Mouse (Mus musculus): ENCODE measurements around the gene Slc4a5. TPM values are rescaled to one million over a fixed set of nuclear protein-coding genes. Genes with fewer than 3 reads are reported as not detected.

Slc4a5 gene
- polyA plus RNA-seq, 1 experiment from 2014 or later: 0.52 TPM

GRCm38 (mm10) chr6:83193571-83193970, 26.1 kb upstream of the Slc4a5 start:
- WGBS: 87% methylated on average over 7 of the region's 7 CpGs
- Histone ChIP-seq H3K9ac (no peak overlapping the region), H3K4me3 (no peak overlapping the region), H3K27ac (ENCODE audit: poor library complexity, severe bottlenecking) (no peak overlapping the region), H3K36me3 (peaks cover 100% of the 10 kb centered on the region), H3K4me2 (no peak overlapping the region), H3K9me3 (replicated peaks) (no peaks in the 10 kb centered on the region), H3K4me1 (replicated peaks) (peaks cover 19% of the 10 kb centered on the region), H3K27me3 (replicated peaks) (no peaks in the 10 kb centered on the region)
- no peak for ATAC-seq (ENCODE audit: insufficient number of reproducible peaks, low FRiP score)

GRCm38 (mm10) chr6:83197345-83198004, 22.2 kb upstream of the Slc4a5 start:
- 37% methylated on average over 15 of the region's 15 CpGs for WGBS
- ATAC-seq (ENCODE audit: insufficient number of reproducible peaks, low FRiP score): peak; percentile 34; the same call in 1 of the 2 replicates
- Histone ChIP-seq H3K27ac (ENCODE audit: poor library complexity, severe bottlenecking) (peak overlapping the region; percentile 1), H3K27me3 (replicated peaks) (no peaks in the 10 kb centered on the region), H3K4me2 (no peak overlapping the region), H3K4me1 (replicated peaks) (peaks cover 18% of the 10 kb centered on the region), H3K36me3 (peaks cover 90% of the 10 kb centered on the region), H3K9me3 (replicated peaks) (no peaks in the 10 kb centered on the region), H3K4me3 (no peak overlapping the region), H3K9ac (no peak overlapping the region)

GRCm38 (mm10) chr6:83203320-83203719, 16.3 kb upstream of the Slc4a5 start:
- 86% methylated on average over 4 of the region's 4 CpGs for WGBS
- Histone ChIP-seq H3K27ac (ENCODE audit: poor library complexity, severe bottlenecking) (no peak overlapping the region), H3K27me3 (replicated peaks) (no peaks in the 10 kb centered on the region)

GRCm38 (mm10) chr6:83205851-83206250, 13.8 kb upstream of the Slc4a5 start:
- no peak overlapping the region for H3K27ac ChIP-seq (ENCODE audit: poor library complexity, severe bottlenecking)
- H3K27me3 ChIP-seq (replicated peaks): no peaks in the 10 kb centered on the region
- H3K4me1 ChIP-seq (replicated peaks): peaks cover 14% of the 10 kb centered on the region; the same call in 1 of the 2 replicates
- H3K4me3 ChIP-seq: no peak overlapping the region
- 89% methylated on average over 3 of the region's 3 CpGs for WGBS
- ATAC-seq (ENCODE audit: insufficient number of reproducible peaks, low FRiP score): no peak
- H3K9me3 ChIP-seq (replicated peaks): no peaks in the 10 kb centered on the region
- no peak overlapping the region for H3K9ac ChIP-seq
- peaks cover 9% of the 10 kb centered on the region; the same call in 1 of the 2 replicates for H3K36me3 ChIP-seq
- no peak overlapping the region for H3K4me2 ChIP-seq

More at GRCm38 (mm10) chr6:83203320-83203719, 16.3 kb upstream of the Slc4a5 start:
- Histone ChIP-seq H3K36me3 (peaks cover 32% of the 10 kb centered on the region), H3K4me1 (replicated peaks) (peaks cover 9% of the 10 kb centered on the region; the same call in 1 of the 2 replicates), H3K4me3 (no peak overlapping the region), H3K4me2 (no peak overlapping the region), H3K9me3 (replicated peaks) (no peaks in the 10 kb centered on the region), H3K9ac (no peak overlapping the region)
- no peak for ATAC-seq (ENCODE audit: insufficient number of reproducible peaks, low FRiP score)

GRCm38 (mm10) chr6:83206321-83206720, 13.3 kb upstream of the Slc4a5 start:
- Histone ChIP-seq H3K4me2 (no peak overlapping the region), H3K4me3 (no peak overlapping the region), H3K9me3 (replicated peaks) (no peaks in the 10 kb centered on the region), H3K27me3 (replicated peaks) (no peaks in the 10 kb centered on the region), H3K36me3 (peaks cover 4% of the 10 kb centered on the region; the same call in 1 of the 2 replicates), H3K9ac (no peak overlapping the region), H3K4me1 (replicated peaks) (peaks cover 17% of the 10 kb centered on the region), H3K27ac (ENCODE audit: poor library complexity, severe bottlenecking) (no peak overlapping the region)
- WGBS: 79% methylated on average over 11 of the region's 11 CpGs
- ATAC-seq (ENCODE audit: insufficient number of reproducible peaks, low FRiP score): no peak

GRCm38 (mm10) chr6:83207361-83208049, 12.1 kb upstream of the Slc4a5 start:
- H3K4me3 ChIP-seq: no peak overlapping the region
- H3K4me2 ChIP-seq: no peak overlapping the region
- no peak for ATAC-seq (ENCODE audit: insufficient number of reproducible peaks, low FRiP score)
- H3K4me1 ChIP-seq (replicated peaks): peaks cover 21% of the 10 kb centered on the region
- H3K36me3 ChIP-seq: no peaks in the 10 kb centered on the region
- H3K9me3 ChIP-seq (replicated peaks): no peaks in the 10 kb centered on the region
- H3K9ac ChIP-seq: no peak overlapping the region
- no peaks in the 10 kb centered on the region; the same call in 1 of the 2 replicates for H3K27me3 ChIP-seq (replicated peaks)
- WGBS: 57% methylated on average over 9 of the region's 9 CpGs
- H3K27ac ChIP-seq (ENCODE audit: poor library complexity, severe bottlenecking): no peak overlapping the region

- no peak overlapping the region for H3K4me2 ChIP-seq
- no peaks in the 10 kb centered on the region; the same call in 1 of the 2 replicates for H3K27me3 ChIP-seq (replicated peaks)
- H3K36me3 ChIP-seq: no peaks in the 10 kb centered on the region
- no peak overlapping the region for H3K4me3 ChIP-seq
- no peak overlapping the region for H3K9ac ChIP-seq
- H3K4me1 ChIP-seq (replicated peaks): peaks cover 21% of the 10 kb centered on the region
- no peak for ATAC-seq (ENCODE audit: insufficient number of reproducible peaks, low FRiP score)
- H3K27ac ChIP-seq (ENCODE audit: poor library complexity, severe bottlenecking): no peak overlapping the region
- H3K9me3 ChIP-seq (replicated peaks): no peaks in the 10 kb centered on the region
- 76% methylated on average over 2 of the region's 2 CpGs for WGBS
Observed at GRCm38 (mm10) chr6:83208050-83208400, 11.6 kb upstream of the Slc4a5 start.

- H3K4me1 ChIP-seq (replicated peaks): peaks cover 24% of the 10 kb centered on the region
- no peak overlapping the region for H3K27ac ChIP-seq (ENCODE audit: poor library complexity, severe bottlenecking)
- ATAC-seq (ENCODE audit: insufficient number of reproducible peaks, low FRiP score): no peak
- no peaks in the 10 kb centered on the region for H3K36me3 ChIP-seq
- no peak overlapping the region for H3K4me3 ChIP-seq
- no peak overlapping the region for H3K4me2 ChIP-seq
- WGBS: 42% methylated on average over 2 of the region's 2 CpGs
- H3K9ac ChIP-seq: no peak overlapping the region
- H3K27me3 ChIP-seq (replicated peaks): no peaks in the 10 kb centered on the region; the same call in 1 of the 2 replicates
- H3K9me3 ChIP-seq (replicated peaks): no peaks in the 10 kb centered on the region
Observed at GRCm38 (mm10) chr6:83210495-83210894, 9.1 kb upstream of the Slc4a5 start.

- H3K36me3 ChIP-seq: no peaks in the 10 kb centered on the region
- ATAC-seq (ENCODE audit: insufficient number of reproducible peaks, low FRiP score): no peak
- 16% methylated on average over 5 of the region's 5 CpGs for WGBS
- no peak overlapping the region for H3K4me3 ChIP-seq
- H3K9me3 ChIP-seq (replicated peaks): no peaks in the 10 kb centered on the region
- no peak overlapping the region; the same call in 1 of the 2 replicates for H3K9ac ChIP-seq
- no peak overlapping the region for H3K4me2 ChIP-seq
- no peak overlapping the region for H3K27ac ChIP-seq (ENCODE audit: poor library complexity, severe bottlenecking)
- no peaks in the 10 kb centered on the region; the same call in 1 of the 2 replicates for H3K27me3 ChIP-seq (replicated peaks)
- peaks cover 23% of the 10 kb centered on the region for H3K4me1 ChIP-seq (replicated peaks)
Observed at GRCm38 (mm10) chr6:83211526-83211925, 8.1 kb upstream of the Slc4a5 start.

GRCm38 (mm10) chr6:83215002-83215666, 4.5 kb upstream of the Slc4a5 start:
- Histone ChIP-seq H3K4me2 (no peak overlapping the region), H3K36me3 (no peaks in the 10 kb centered on the region), H3K4me3 (no peak overlapping the region), H3K27me3 (replicated peaks) (no peaks in the 10 kb centered on the region; the same call in 1 of the 2 replicates), H3K9ac (no peak overlapping the region), H3K4me1 (replicated peaks) (peaks cover 15% of the 10 kb centered on the region), H3K27ac (ENCODE audit: poor library complexity, severe bottlenecking) (no peak overlapping the region), H3K9me3 (replicated peaks) (no peaks in the 10 kb centered on the region)
- ATAC-seq (ENCODE audit: insufficient number of reproducible peaks, low FRiP score): peak; percentile 57
- WGBS: 12% methylated on average over 7 of the region's 7 CpGs

- no peak overlapping the region for H3K4me3 ChIP-seq
- WGBS: 40% methylated on average over 2 of the region's 2 CpGs
- H3K36me3 ChIP-seq: no peaks in the 10 kb centered on the region
- H3K4me1 ChIP-seq (replicated peaks): peaks cover 16% of the 10 kb centered on the region
- no peaks in the 10 kb centered on the region for H3K9me3 ChIP-seq (replicated peaks)
- H3K27me3 ChIP-seq (replicated peaks): no peaks in the 10 kb centered on the region
- H3K27ac ChIP-seq (ENCODE audit: poor library complexity, severe bottlenecking): no peak overlapping the region
- no peak for ATAC-seq (ENCODE audit: insufficient number of reproducible peaks, low FRiP score)
- no peak overlapping the region for H3K9ac ChIP-seq
- no peak overlapping the region for H3K4me2 ChIP-seq
Observed at GRCm38 (mm10) chr6:83231486-83231885, 11.9 kb downstream of the Slc4a5 start.
